Mouse (Mus musculus): ENCODE results near the gene Gm49368.

DNA sequence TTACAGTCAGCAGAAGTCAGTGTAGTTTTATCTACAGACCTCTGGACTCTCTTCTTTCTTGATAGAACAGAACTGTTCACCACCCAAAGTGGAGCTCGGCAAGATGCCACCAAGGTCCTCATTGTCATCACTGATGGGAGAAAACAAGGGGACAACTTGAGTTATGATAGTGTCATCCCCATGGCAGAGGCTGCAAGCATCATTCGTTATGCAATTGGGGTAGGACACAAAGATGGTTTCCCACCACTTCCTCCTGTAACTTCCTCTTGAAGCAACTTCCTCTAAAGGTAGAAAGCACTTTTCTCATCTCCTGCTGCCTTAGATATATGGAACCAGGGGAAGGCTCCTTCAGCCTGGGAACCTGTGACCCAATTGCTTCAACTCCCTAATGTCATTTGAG is 71.1 kb downstream of the Gm49368 start:
- TF ChIP-seq POLR2A (IDR thresholded peaks at IDR 0.05; ENCODE audit: extremely low read depth, insufficient read depth, low read length) (no peak), CTCF (IDR thresholded peaks at IDR 0.05; ENCODE audit: low read depth, low read length) (no peak)
